Comparison of ENCODE assay signal across 20 mouse cellular contexts in genomic region chr2:61060906-61061305, GRCm38 (mm10).
DNase-seq lines count a peak whose midpoint lies in the region; ATAC-seq and TF ChIP-seq lines count a peak whose summit lies in the region.
"Had no signal": no experiment of that assay in that cellular context is flagged by ENCODE, and none has a peak within 500 bp of the region (broad histone marks: within the 10 kb centered on the region; RNA-seq: fewer than 3 reads in every experiment).

No protein-coding gene starts in this region.

- no peaks in the 10 kb centered on the region for H3K27me3 ChIP-seq in myocyte (ENCODE audit: control insufficient read depth, insufficient read depth, insufficient read length)
- H3K27me3 ChIP-seq in forebrain, embryonic 15.5 days = no peaks in the 10 kb centered on the region
- H3K27me3 ChIP-seq: CH12.LX, Patski had no signal

- 94% methylated on average over 1 of the region's 1 CpGs for WGBS in forebrain, embryonic 15.5 days

- no peak overlapping the region for H3K4me3 ChIP-seq in myocyte
- H3K4me3 ChIP-seq in forebrain, embryonic 15.5 days = no peak overlapping the region

- DNase-seq in NIH3T3 (ENCODE audit: low read depth) = peak; percentile 13
- DNase-seq in right cerebral cortex, postnatal 25 days = no peak
- DNase-seq: adrenal gland, adult 2 months; adrenal gland, adult 8-10 months; adrenal gland, postnatal 10 days; adrenal gland, postnatal 14 days; adrenal gland, postnatal 25 days; adrenal gland, postnatal 36 days; B cell, adult 2 months; cerebellum, adult 11 months; cerebellum, adult 11-12 months; cerebellum, adult 18-20 months; cerebellum, adult 2 months had no signal

- H3ac ChIP-seq in myocyte (ENCODE audit: control insufficient read depth, insufficient read length) = no peak overlapping the region

- H3K4me1 ChIP-seq in forebrain, embryonic 15.5 days = no peaks in the 10 kb centered on the region; the same call in 1 of the 2 replicates

- no peak overlapping the region for H3K4me2 ChIP-seq in myocyte (ENCODE audit: low read depth)
- H3K4me2 ChIP-seq in forebrain, embryonic 15.5 days (replicated peaks) = no peak overlapping the region

- H3K27ac ChIP-seq in forebrain, embryonic 15.5 days (replicated peaks) = no peak overlapping the region

- no peak for ATAC-seq in forebrain, embryonic 15.5 days (replicated peaks)
- ATAC-seq: activated CD4-positive, CD25-positive, alpha-beta regulatory T cell, adult 4 months; CD4-positive, CD25-positive, alpha-beta regulatory T cell, adult 4 months; Patski had no signal

- H3K9me3 ChIP-seq in forebrain, embryonic 15.5 days = no peaks in the 10 kb centered on the region
- H3K9me3 ChIP-seq: G1E had no signal

- no peaks in the 10 kb centered on the region for H3K36me3 ChIP-seq in myocyte (ENCODE audit: control insufficient read depth, insufficient read depth)
- H3K36me3 ChIP-seq in forebrain, embryonic 15.5 days = no peaks in the 10 kb centered on the region
- H3K36me3 ChIP-seq: G1E had no signal

- no peaks in the 10 kb centered on the region for H3K79me2 ChIP-seq in myocyte (ENCODE audit: control insufficient read depth, insufficient read depth)

- no peak overlapping the region for H3K9ac ChIP-seq in forebrain, embryonic 15.5 days (replicated peaks)

- TF ChIP-seq POLR2A in myocyte (IDR thresholded peaks at IDR 0.05; ENCODE audit: insufficient read length, low read depth) = no peak

TF ChIP-seq in myocyte, 11 proteins besides CTCF, POLR2A, EP300 and RAD21:
- TF ChIP-seq USF1 (IDR thresholded peaks at IDR 0.05; ENCODE audit: low read depth) (peak; percentile 77), TCF12 (IDR thresholded peaks at IDR 0.05; ENCODE audit: insufficient read depth, poor library complexity, severe bottlenecking) (no peak), MYOG (IDR thresholded peaks at IDR 0.05; ENCODE audit: control insufficient read depth in 1 of 3, insufficient read depth in 1 of 3, insufficient read length in 2 of 3, low read depth in 2 of 3) (peak in 2 of 3 experiments; percentile 41 to 72), MYOD1 (IDR thresholded peaks at IDR 0.05; ENCODE audit: control insufficient read depth in 1 of 3, insufficient read length in 2 of 3, low read depth in 2 of 3) (peak in 2 of 3 experiments; percentile 62 to 69)
